Mouse (Mus musculus) limb, embryonic 14.5 days (tissue): ENCODE measurements around the gene Prr7. TPM values are rescaled to one million over a fixed set of nuclear protein-coding genes. Genes with fewer than 3 reads are reported as not detected.

ENCODE experiments used
- ATAC-seq: fragments of 200-750 bp; cut with Nextera tagmentation; 2 replicates; pipeline ENCODE4 v1.8.0; 2017; ENCODE audit warnings: low read depth, moderate number of reproducible peaks, moderate TSS enrichment; ENCODE audit not compliant: low FRiP score
- DNase-seq: peaks from one replicate; pipeline ENCODE4 v3.0.0-alpha.2; 2015; ENCODE audit warnings: low spot score
- H3K27ac ChIP-seq: fragments of 300-500 bp; sonication (generic); replicated peaks from 2 replicates; pipeline ENCODE4 v1.5.1; 2014; ENCODE audit warnings: low read depth, mild to moderate bottlenecking, low read length, moderate library complexity, mixed read lengths
- H3K27me3 ChIP-seq: fragments of 300-500 bp; sonication (generic); 2 replicates; pipeline ENCODE4 v1.6.1; 2014; ENCODE audit warnings: low read length, mixed read lengths; ENCODE audit not compliant: control insufficient read depth, insufficient read depth
- H3K36me3 ChIP-seq: fragments of 300-500 bp; sonication (generic); 2 replicates; pipeline ENCODE4 v1.6.1; 2014; ENCODE audit warnings: mild to moderate bottlenecking, low read length, moderate library complexity, mixed read lengths; ENCODE audit not compliant: control insufficient read depth, insufficient read depth
- H3K4me1 ChIP-seq: fragments of 300-500 bp; sonication (generic); 2 replicates; pipeline ENCODE4 v1.6.1; 2014; ENCODE audit warnings: antibody characterized with exemption, low read length, mixed read lengths; ENCODE audit not compliant: control insufficient read depth, insufficient read depth
- H3K4me2 ChIP-seq: fragments of 300-500 bp; sonication (generic); replicated peaks from 2 replicates; pipeline ENCODE4 v1.6.1; 2014; ENCODE audit warnings: low read depth, mild to moderate bottlenecking, low read length, moderate library complexity; ENCODE audit not compliant: severe bottlenecking
- H3K4me3 ChIP-seq: fragments of 300-500 bp; sonication (generic); replicated peaks from 2 replicates; pipeline ENCODE4 v1.5.1; 2014; ENCODE audit warnings: low read length
- H3K9ac ChIP-seq: fragments of 300-500 bp; sonication (generic); 2 replicates; pipeline ENCODE4 v1.6.1; 2014; ENCODE audit warnings: mild to moderate bottlenecking, low read depth, low read length, moderate library complexity; ENCODE audit not compliant: severe bottlenecking
- H3K9me3 ChIP-seq: fragments of 300-500 bp; sonication (generic); 2 replicates; pipeline ENCODE4 v1.6.1; 2016; ENCODE audit warnings: low read length; ENCODE audit not compliant: control insufficient read depth
- POLR2A ChIP-seq: fragments of 200-500 bp; IDR thresholded peaks from 2 replicates; pipeline ENCODE4 v1.8.0; 2012; ENCODE audit warnings: inconsistent platforms, mild to moderate bottlenecking, moderate library complexity, borderline replicate concordance; ENCODE audit not compliant: insufficient read depth, insufficient read length; ENCODE audit errors: extremely low read depth
- WGBS: fragments of 180-500 bp; shearing (Covaris S2); extraction: QIAGEN DNeasy Blood & Tissue Kit; methylation state at CpG from one replicate; pipeline ENCODE4 v1.1.7; 2014; 5-methylcytosine and 5-hydroxymethylcytosine counted together
- polyA plus RNA-seq, 2 experiments: library from polyadenylated mRNA; depleted of rRNA in 1 of 2; stranded (reverse) in 1 of 2; unstranded in 1 of 2; fragments of >200 nt; fragmentation: Nextera tagmentation in 1 of 2; extraction: Ambion mirVana in 1 of 2; gene quantifications; 2 replicates each; pipeline versions ENCODE4 v1.2.1 to v1.2.3; 2012 to 2014

Prr7 gene
- polyA plus RNA-seq, 2 experiments, result 1.4 to 18.6 TPM

- peak; percentile 38; the same call in 1 of the 2 replicates for ATAC-seq
- no peak for TF ChIP-seq POLR2A
- Histone ChIP-seq H3K4me2 (no peak overlapping the region), H3K4me3 (no peak overlapping the region), H3K27me3 (no peaks in the 10 kb centered on the region), H3K4me1 (peaks cover 6% of the 10 kb centered on the region; the same call in 1 of the 2 replicates), H3K27ac (no peak overlapping the region), H3K9me3 (no peaks in the 10 kb centered on the region), H3K9ac (no peak overlapping the region), H3K36me3 (peaks cover 34% of the 10 kb centered on the region)
- WGBS, result 17% methylated on average over 18 of the region's 18 CpGs
- DNase-seq, result no peak
Measured at GRCm38 (mm10) chr13:55494883-55495621, 31.0 kb downstream of the Prr7 start.

GRCm38 (mm10) chr13:55495702-55496101 lies 31.6 kb downstream of the Prr7 start:
- no peaks in the 10 kb centered on the region for H3K27me3 ChIP-seq
- H3K27ac ChIP-seq, result no peak overlapping the region
- H3K4me1 ChIP-seq, result peaks cover 6% of the 10 kb centered on the region; the same call in 1 of the 2 replicates
- H3K4me2 ChIP-seq, result no peak overlapping the region
- no peak for TF ChIP-seq POLR2A
- ATAC-seq, result no peak
- no peak for DNase-seq
- H3K9ac ChIP-seq, result no peak overlapping the region
- no peak overlapping the region for H3K4me3 ChIP-seq
- no peaks in the 10 kb centered on the region for H3K9me3 ChIP-seq
- peaks cover 40% of the 10 kb centered on the region for H3K36me3 ChIP-seq
- 31% methylated on average over 4 of the region's 4 CpGs for WGBS

GRCm38 (mm10) chr13:55496661-55497060 lies 32.6 kb downstream of the Prr7 start:
- Histone ChIP-seq H3K9me3 (no peaks in the 10 kb centered on the region), H3K4me2 (no peak overlapping the region), H3K9ac (no peak overlapping the region), H3K36me3 (peaks cover 49% of the 10 kb centered on the region), H3K4me3 (no peak overlapping the region), H3K27me3 (no peaks in the 10 kb centered on the region), H3K27ac (no peak overlapping the region), H3K4me1 (peaks cover 6% of the 10 kb centered on the region; the same call in 1 of the 2 replicates)
- DNase-seq, result no peak
- 85% methylated on average over 6 of the region's 6 CpGs for WGBS
- TF ChIP-seq POLR2A, result no peak
- no peak for ATAC-seq

GRCm38 (mm10) chr13:55498906-55499305 lies 34.8 kb downstream of the Prr7 start:
- Histone ChIP-seq H3K27me3 (no peaks in the 10 kb centered on the region), H3K4me1 (peaks cover 6% of the 10 kb centered on the region; the same call in 1 of the 2 replicates), H3K36me3 (peaks cover 70% of the 10 kb centered on the region), H3K9me3 (no peaks in the 10 kb centered on the region), H3K4me2 (no peak overlapping the region), H3K27ac (no peak overlapping the region), H3K9ac (no peak overlapping the region), H3K4me3 (no peak overlapping the region)
- TF ChIP-seq POLR2A, result no peak
- no peak for DNase-seq
- 59% methylated on average over 11 of the region's 11 CpGs for WGBS
- no peak for ATAC-seq

- Histone ChIP-seq H3K4me3 (no peak overlapping the region), H3K27me3 (no peaks in the 10 kb centered on the region), H3K36me3 (peaks cover 86% of the 10 kb centered on the region), H3K27ac (no peak overlapping the region), H3K4me2 (no peak overlapping the region), H3K9me3 (no peaks in the 10 kb centered on the region), H3K9ac (no peak overlapping the region), H3K4me1 (peaks cover 6% of the 10 kb centered on the region; the same call in 1 of the 2 replicates)
- 80% methylated on average over 10 of the region's 10 CpGs for WGBS
- no peak for DNase-seq
- TF ChIP-seq POLR2A, result no peak
- ATAC-seq, result no peak
Measured at GRCm38 (mm10) chr13:55500575-55500974, 36.5 kb downstream of the Prr7 start.
